Mouse (Mus musculus) cerebral cortex, adult 2 months (tissue): ENCODE measurements around the gene Ccdc175.

Experiments used
- WGBS: fragments of 180-500 bp; shearing (Covaris S2); methylation state at CpG from one replicate; pipeline ENCODE4 v1.1.7; 2018; 5-methylcytosine and 5-hydroxymethylcytosine counted together

Ccdc175 gene

GRCm38 (mm10) chr12:72184929-72185328 lies at the start of gene Ccdc175:
TSS of gene Ccdc175 (minus strand) at chr12:72185029.
- WGBS: 86% methylated on average over 12 of the region's 12 CpGs

DNA sequence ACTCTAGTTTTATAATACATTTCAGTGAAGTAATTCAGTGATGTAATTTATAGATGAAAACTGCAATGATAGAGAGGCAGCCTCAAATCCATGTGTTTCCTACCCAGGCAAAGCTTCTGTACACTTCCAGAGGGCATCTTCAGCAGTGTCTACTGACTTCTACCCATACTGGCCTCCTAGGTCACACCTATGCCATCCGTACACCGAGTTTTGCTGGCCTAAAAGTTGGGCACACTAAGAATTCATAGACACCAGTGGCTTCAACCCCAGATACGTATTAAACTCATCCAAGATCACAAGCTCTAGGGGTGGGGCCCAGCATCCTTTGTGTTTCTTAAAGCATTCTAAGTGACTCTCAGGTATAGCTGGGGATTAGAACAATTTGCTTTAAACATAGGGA lies 49.3 kb upstream of the Ccdc175 start:
- 58% methylated on average over 3 of the region's 3 CpGs for WGBS

DNA sequence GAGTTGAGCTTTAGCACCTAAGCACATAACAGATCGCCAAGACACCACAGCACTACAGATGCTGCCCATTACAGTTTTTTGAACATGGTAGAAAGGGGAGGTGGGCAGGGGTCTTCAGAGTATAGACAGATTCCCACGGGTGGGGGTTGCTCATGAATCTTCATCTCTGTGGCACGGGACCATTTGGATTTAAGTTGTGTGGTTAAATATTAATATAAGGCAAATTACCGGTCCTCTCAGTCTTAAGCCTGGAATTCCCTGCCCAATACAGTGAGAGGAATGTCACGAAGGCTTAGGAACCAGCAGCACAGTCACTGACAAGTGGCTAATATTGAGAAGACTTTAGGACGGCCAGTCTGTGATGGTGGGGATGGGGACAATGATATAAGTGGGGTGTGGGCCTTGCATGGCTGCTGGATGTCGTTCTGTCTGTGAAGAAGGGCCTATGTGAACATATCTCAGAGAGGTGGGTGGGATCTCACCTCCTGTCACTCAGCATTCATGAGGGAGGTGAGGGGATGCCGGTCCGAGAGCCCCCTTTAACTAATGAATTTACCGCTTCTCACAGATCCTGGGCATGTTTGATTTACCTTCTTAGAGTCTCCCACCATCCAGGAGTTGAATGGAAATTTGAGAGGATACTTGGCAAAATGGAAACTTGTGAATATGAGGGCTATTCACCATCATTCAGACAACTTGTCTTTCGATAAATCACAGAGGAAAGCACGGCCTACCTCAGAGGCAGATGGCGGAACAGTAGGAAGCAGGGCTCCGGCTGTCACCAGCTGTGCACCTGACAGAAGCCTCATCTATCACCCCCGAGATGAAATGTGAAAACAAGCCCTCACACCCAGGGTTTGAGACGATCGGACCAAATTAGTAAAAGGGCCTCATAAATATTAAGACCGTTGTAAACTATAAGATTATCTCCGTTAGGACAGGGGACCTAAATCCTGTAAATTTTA lies 48.3 kb upstream of the Ccdc175 start:
- WGBS: 65% methylated on average over 19 of the region's 19 CpGs

DNA sequence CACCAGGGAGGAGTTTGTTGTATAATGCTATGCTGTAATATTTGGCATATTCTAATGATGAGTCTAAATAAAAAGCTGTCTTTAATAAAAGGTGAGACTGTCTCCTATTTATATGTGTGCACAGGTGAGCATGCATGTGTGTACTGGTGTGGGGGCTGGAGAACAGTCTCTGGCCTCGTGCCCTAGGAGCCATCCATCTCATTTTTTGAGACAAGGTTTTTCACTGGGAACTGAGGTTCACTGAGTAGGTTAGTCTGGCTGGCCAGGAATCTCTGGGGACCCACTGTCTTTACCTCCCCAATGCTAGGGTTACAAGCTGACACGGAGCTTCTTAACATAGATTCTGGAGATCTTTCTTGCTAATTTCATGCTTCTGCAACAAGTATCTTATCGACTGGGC lies 47.3 kb upstream of the Ccdc175 start:
- WGBS: 59% methylated on average over 3 of the region's 3 CpGs

DNA sequence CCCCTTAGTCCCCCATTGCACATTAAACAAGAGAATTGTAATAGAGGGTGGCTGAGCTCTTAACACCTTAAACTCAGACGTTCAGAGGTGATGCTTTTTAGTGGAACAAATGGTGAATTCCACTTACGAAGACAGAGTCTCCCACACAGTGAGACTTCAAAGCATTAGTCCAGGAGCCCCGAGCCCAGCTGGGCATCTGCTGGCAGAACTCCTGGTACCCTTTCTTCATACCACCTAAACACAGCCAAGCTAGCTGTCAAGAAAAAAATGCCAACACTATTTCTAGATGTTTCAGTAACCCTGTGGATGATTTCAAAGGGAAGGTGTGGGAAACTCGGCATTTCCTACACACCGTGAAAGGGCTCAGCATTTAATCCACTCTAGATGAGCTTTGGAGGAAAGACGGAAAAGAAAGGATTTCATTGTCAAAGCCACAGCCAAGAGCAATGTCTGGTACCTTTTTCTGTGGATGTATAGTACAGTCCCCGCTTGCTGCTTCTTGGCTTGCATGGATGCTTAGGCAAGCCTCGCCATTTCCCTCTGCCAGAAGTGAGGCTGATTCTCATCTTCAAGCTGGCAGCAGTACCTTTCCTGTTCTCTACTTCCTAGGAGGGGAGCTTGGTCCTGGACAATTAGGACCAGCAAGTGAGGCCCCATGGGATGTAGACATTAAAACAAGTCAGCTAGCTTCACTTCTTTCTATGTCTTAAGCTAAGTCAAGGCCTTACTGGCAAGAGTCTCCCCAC lies 44.8 kb upstream of the Ccdc175 start:
- 26% methylated on average over 8 of the region's 8 CpGs for WGBS

- WGBS: 60% methylated on average over 6 of the region's 6 CpGs
These were observed 42.9 kb upstream of the Ccdc175 start for GRCm38 (mm10) chr12:72227731-72228130.

DNA sequence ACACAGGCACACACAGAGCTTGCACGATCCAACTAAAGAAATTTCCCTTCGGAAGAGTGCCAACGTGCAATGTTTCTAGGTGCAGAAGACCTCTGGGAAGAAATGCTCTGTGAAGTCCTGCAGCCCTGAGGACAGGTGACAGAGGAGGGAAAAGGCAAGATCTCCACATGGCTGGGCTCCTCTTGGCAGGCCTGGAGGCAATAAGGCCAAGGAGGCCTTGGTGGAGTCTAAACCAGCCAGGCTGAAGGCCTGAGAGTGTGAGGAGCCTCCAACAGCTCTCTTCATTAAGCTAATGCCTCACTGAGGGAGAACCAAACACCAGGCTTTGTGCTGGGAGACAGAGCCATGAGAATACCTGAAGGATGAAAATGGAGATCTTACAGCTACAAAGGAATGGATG lies 40.5 kb upstream of the Ccdc175 start:
- 38% methylated on average over 3 of the region's 3 CpGs for WGBS

DNA sequence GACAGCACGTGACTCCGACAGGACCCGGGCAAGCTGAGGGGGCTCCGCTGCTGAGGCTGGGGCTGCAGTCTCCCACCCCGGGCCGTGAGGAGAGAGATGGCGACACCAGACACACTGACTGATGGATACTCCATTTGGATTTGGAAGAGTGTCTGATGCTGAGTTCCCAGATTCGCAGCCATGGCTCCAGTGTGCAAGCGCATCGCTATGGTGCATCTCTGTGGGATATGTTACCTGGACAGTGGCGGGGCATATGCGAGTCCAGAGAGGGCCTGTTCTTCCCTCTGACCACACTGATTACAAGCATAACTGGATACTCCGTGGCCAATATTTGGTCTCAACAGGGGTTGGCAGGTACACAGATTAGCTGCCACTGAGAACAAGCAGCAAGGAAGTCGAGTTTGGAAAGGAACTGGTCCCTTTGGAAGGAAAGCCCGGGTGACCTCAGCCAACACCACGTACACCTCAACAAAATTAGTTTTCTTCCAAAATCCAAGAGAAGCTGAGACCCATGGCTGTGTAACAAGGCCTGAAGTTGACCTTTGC lies 38.8 kb upstream of the Ccdc175 start:
- 90% methylated on average over 16 of the region's 16 CpGs for whole genome bisulfite sequencing

GRCm38 (mm10) chr12:72213554-72213953 lies 28.7 kb upstream of the Ccdc175 start:
- 24% methylated on average over 5 of the region's 5 CpGs for WGBS

GRCm38 (mm10) chr12:72200828-72201227 lies 16.0 kb upstream of the Ccdc175 start:
- WGBS: 53% methylated on average over 3 of the region's 3 CpGs

DNA sequence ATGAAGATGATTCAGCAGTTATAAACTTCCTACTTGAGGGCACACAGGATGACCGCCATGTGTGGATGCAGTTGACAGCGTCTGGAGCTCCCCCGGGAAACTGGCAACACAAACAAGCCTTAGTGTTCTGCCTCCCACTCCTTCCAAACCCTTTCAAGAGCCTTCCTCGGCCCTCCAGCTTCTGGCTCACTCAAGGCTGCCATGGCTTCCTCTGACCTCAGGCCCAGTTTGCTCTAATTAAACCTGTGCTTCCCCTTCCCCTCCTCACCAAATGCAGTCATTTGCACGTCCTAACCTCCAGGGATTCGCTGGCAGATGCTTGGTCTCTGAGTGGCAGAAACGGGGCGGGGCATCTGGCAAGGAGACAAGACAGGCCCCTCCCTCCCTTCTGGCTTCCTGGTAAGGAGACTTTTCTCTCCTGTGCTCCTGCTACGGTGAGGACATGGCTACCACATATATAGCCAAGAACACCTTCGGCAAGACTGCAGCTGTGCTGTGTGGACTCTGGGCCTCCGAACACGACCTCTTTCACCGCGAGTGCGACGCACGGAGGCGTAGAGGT lies 13.2 kb upstream of the Ccdc175 start:
- WGBS: 56% methylated on average over 18 of the region's 18 CpGs

GRCm38 (mm10) chr12:72197434-72197833 lies 12.6 kb upstream of the Ccdc175 start:
- 59% methylated on average over 7 of the region's 7 CpGs for WGBS

- WGBS: 55% methylated on average over 4 of the region's 4 CpGs
These were observed 5.3 kb downstream of the Ccdc175 start for GRCm38 (mm10) chr12:72179561-72179960.

DNA sequence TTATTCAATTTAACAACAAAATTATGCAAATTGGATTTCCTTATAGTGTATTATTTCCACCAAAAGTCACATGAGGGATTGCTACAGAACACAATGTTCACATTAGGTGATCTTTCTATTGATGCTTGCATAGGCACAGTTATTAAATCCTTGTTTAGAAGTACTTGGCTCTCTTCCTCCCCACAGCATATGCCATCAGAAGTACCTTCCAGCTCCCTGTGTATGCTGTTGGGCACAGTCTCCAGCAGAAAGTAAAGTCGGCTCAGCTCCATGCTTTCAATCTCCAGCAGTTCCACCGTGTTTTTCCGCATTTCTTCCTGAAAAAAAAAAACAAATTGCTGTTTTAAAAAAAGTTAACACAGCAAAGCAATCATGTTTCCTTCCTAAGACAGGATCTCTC lies 6.5 kb downstream of the Ccdc175 start:
- 41% methylated on average over 3 of the region's 3 CpGs for WGBS

GRCm38 (mm10) chr12:72158421-72158820 lies 26.4 kb downstream of the Ccdc175 start:
- 76% methylated on average over 4 of the region's 4 CpGs for WGBS

GRCm38 (mm10) chr12:72150786-72151185 lies 34.0 kb downstream of the Ccdc175 start:
- 42% methylated on average over 4 of the region's 4 CpGs for WGBS

DNA sequence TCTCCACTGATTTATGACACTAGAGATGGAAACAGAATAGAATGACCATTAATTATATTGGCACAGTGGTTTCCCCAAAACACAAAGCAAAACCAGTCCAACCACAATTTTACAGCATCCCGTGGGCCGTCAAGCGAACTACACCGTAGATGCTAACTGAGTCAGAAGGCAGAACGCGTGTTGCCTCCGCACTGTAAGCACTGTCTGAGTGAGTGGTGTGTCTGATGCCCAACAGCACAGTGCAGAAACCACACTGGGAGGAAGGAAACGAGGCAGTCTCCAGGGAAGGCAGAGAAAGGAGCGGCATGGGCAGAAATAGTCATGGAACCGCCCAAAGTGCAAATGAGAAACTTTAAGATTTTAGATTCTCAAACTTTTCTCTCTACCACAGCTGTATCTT lies 55.6 kb downstream of the Ccdc175 start:
- 77% methylated on average over 10 of the region's 10 CpGs for WGBS

- 80% methylated on average over 22 of the region's 23 CpGs for WGBS
These were observed 69.0 kb downstream of the Ccdc175 start for GRCm38 (mm10) chr12:72115686-72116345.

DNA sequence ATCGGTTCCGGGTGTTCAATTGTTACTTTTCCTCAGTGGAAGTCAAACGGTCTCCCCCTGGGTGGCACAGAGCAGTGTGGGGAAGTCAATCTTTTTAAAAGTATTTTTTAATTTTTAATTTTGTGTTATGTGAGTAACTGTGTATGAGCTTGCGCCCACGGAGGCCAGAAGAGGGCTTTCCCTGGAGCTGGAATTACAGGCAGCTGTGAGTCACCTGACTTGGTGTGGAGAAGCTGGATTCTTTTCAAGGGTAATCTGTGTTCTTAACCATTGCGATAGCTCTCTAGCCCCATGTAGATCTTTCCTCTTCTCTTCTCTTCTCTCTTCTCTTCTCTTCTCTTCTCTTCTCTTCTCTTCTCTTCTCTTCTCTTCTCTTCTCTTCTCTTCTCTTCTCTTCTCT lies 69.7 kb downstream of the Ccdc175 start:
- 67% methylated on average over 6 of the region's 6 CpGs for WGBS

- 23% methylated on average over 14 of the region's 14 CpGs for WGBS
These were observed 80.1 kb downstream of the Ccdc175 start for GRCm38 (mm10) chr12:72104525-72105281.

- 82% methylated on average over 5 of the region's 5 CpGs for WGBS
These were observed 80.8 kb downstream of the Ccdc175 start for GRCm38 (mm10) chr12:72104027-72104426.
